Mouse (Mus musculus) frontal cortex, postnatal 25 days (tissue): ENCODE measurements around the gene Spaca1.
"Not testable (repeated sequence)": the region's sequence is repeated elsewhere in the genome, so short reads cannot be mapped to it uniquely, and the experiment has no call there.

Experiments
- DNase-seq, 2 experiments: peaks; one replicate each; pipeline ENCODE4 v3.0.0; 2022; ENCODE audit warnings: low spot score in 2 of 2

Spaca1 gene

DNA sequence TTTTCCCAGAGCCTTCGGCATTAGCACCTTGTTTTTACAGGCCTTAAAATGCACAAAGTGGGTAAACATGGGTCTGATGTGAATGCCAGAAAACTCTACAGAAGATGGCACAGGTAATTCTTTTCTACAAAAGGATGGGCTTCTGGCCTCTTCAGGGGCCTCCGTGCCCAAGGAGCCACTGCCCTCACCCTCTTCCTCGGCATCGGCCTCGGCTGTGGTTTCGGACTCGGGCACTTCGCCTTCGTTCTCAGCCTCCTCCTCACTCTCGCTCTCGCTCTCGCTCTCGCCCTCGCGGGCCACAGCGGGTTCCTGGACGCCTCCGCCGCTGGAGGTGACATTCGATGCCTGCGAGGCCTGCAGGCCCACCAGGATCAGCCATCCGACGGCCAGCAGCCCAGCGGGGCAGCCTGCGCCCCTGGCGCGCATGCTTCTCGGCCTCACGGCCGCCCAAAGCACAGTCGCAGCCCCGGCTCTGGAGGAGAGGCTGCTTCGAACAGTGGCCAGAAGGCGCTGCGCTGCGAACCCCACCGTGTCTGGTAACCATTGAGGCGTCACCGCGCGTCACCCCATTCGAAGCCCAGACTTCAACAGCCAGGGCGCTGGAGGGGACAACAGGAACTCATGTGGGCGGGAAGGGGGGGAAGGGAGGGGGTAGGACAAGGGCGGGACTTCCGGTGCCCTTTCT, at the start of gene Spaca1:
TSS of gene Spaca1 (minus strand) at position 621 of the 685 bp plus-strand sequence.
- no peak for DNase-seq

- DNase-seq: not testable (repeated sequence)
These were observed 37.3 kb upstream of the Spaca1 start for GRCm38 (mm10) chr4:34087286-34087685.

GRCm38 (mm10) chr4:34081064-34081463, 31.1 kb upstream of the Spaca1 start:
- DNase-seq: no peak

GRCm38 (mm10) chr4:34069002-34069401, 19.0 kb upstream of the Spaca1 start:
- no peak for DNase-seq

GRCm38 (mm10) chr4:34058320-34058719, 8.3 kb upstream of the Spaca1 start:
- DNase-seq: no peak

DNA sequence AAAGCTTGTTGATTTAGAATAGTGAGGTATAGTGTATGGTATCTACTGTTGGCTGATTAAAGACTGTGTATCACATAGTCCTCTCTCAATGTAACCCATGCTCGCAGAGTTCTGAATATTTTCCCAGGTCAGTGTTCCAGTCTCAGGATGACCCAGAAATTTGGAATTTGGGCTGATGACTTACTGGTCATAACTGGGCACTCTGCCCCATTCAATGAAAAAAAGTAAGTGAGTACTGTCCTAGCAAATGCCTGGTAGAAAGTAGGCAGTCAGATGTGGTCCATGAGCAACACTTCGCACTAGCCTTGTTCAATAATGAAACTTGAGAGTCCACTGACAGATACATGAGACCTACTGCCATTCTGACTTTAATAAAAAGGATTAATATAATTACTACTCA, 23.2 kb downstream of the Spaca1 start:
- DNase-seq: no peak

- DNase-seq: no peak
These were observed 28.5 kb downstream of the Spaca1 start for GRCm38 (mm10) chr4:34021456-34021855.

DNA sequence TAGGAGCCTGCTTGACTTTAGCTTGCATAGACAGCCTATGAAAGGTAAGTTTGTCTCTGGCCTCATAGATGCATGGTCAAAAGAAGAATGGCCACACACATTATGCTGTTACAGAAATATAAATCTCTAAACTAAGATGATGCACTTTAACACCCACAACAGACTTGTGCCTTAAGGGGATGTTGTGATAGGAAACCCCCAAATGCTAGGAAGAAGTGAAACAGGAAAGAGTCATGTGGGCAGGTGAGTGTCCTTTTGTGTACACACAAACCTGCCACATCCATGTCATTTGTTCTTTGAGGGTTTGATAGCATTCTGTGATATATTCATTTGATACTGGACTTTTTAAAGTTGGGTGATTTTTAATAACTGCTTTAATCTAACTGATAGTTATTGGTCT, 53.6 kb downstream of the Spaca1 start:
- DNase-seq: no peak

DNA sequence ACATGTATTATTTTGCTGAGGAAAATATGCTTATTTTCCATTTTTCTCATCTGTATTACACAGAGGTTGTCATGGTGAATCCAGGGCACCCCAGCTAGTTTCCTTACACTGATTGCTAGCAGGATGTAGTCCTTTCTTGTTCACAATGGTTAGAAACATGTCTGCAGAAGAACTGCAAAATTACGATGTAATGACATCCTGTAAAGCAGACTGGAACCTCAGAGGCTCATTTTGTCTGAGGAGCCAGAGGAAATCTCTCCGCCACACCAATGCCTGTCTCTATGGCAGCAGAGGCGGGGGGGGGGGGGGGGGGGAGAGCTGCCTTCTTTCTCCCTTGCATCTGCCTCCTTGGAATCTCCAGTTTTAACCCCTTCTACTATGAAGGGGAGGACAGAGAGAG, 57.3 kb downstream of the Spaca1 start:
- no peak for DNase-seq

GRCm38 (mm10) chr4:33988466-33989089, 61.4 kb downstream of the Spaca1 start:
- no peak for DNase-seq
